Mouse (Mus musculus): ENCODE measurements at regions not wholly inside any gene's neighbourhood (a gene's known extent, or its start where the extent isn't known, plus 50 kb on each side); places are given as distances from the start of the nearest gene placed in this dataset.
"Not testable (repeated sequence)": the region's sequence is repeated elsewhere in the genome, so short reads cannot be mapped to it uniquely, and the experiment has no call there.

DNA sequence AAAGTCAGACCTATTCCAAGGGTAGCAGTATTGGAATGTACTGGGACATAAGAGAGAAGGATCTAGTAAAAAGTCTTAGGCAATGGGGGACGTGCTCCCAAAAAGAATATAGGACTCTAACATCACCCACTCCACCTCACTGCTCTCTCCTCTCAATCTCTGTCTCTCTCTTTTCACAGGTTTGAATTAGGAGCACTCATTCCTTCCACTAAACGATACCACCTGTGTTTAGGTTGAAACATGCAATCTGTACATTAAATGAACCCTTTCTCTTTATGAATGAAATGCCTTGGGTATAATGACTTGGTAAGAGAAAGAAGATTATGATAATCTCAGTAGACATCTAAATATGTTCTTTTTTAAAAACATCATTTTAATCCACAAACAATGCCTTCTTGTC, 129.4 kb downstream of the Zpld1 start:
- DNase-seq = no peak

DNA sequence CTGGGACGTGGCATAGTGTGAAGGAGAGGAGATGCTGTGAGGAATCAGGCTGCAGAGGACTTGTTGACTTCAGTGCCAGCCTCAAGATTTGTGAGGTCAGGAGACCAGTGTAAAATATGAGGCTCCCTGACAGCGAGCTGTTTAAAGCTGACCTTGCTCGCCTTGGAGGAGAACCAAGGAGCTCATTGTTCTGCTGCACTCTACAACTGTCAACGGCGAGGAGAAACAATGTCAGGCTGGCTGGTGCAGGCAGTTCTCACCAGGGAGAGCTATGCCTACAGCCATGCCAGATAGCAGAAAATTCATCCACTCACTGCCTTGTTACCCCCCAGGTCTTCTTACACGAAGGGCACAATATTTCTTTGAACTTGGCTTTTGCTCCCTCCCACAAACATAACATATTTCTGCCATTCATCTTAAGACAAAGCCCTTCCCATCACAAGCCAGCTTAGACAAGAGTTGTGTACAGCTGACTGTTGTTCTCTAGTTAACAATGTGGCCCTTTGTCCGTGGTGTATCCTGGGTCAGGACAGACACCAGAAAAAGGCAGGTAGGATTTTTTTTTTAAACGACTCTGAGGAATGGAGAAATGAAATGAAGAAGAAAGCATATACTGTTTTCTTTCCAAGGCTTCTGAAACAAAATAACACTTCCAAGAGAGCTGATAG, 131.5 kb downstream of the Zpld1 start:
- DNase-seq = no peak

DNA sequence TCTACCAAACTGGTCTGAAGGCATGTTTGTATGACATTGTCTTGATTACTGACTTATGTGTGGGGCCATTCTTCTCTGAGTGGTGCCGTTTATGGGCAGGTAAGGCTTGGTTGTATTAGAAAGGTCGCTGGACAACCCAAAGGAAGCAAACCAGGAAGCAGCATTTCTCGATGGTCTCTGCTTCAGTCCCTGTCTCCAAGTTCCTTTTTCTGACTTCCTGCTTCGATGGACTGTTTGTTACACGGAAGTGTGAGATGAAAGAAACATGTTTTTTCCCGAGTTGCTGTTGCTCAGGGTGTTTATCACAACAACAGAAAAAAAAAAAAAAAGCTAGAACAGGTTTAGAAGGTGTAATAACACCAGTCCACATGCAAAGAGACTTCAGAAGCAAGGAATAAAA, 134.9 kb downstream of the Zpld1 start:
- no peak for DNase-seq

DNA sequence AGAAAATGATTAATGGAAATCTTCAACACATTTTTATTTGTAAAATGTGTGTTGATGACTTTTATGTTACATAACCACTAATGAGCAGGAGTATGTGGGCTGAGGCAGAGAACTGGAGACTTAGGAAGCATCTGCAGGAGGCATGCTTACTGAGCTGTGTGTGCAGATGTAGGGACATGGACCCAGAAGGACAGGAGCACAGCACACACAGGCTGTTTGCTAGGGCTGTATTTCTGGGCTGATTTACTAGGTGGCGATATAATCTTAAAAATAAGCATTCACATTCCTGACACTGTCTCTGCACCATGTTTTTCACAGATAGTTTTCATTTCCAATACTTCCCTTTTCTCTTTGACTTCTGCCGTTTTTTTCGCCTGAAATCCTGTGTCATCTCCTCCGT, 146.1 kb downstream of the Zpld1 start:
- peak; percentile 14 for DNase-seq

DNA sequence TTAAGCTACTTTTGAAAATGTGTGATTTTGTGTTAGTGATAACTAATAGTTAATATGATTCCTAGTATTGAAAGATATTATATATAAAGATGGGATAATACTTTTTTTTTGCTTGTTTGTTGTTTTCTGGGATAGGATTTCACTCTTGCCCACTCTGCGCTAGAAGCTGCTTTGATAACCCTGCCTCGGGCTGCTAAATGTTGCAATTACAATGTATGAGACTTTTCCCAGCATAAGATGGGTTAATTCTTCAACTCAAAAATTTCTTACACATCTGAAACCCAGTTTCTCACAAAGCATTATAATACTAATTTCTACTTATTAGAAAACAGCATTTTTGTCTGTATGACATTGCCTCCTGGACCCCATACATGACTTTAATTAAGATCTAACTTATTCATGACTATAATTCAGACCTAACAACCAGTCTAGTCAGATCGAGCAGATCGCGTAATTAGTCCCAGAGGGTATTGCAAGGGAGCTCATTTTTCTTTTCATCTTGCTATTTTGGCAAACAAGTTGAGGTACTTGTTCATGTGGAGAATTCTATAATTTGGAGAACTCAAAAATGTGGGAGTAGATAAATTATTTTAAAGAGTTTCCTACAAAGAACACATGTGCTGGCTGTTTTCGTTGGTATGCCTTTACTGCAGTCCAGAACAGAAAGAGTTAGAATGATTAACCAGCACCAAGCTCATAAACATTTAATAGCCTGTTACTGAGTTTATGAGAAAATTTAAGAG, 155.2 kb downstream of the Zpld1 start:
- DNase-seq = no peak

DNA sequence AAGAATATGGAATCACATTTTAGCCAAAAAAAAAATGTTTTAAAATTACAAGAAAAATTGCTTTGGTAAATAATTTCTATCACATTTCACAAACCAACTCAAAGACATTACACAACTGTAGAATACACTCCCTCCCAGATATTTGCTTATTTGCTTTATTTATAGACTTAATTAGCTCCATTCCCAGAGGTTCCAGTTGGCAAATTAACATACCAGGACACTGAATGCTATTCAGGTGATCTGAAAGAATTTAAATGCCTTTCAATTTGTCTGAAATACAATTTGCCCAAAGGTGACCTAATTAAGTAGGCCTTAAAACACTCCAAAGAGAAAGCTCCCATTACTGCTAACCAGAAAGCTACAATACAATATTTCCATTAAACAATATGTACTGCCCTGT, 162.8 kb downstream of the Zpld1 start:
- no peak for DNase-seq

DNA sequence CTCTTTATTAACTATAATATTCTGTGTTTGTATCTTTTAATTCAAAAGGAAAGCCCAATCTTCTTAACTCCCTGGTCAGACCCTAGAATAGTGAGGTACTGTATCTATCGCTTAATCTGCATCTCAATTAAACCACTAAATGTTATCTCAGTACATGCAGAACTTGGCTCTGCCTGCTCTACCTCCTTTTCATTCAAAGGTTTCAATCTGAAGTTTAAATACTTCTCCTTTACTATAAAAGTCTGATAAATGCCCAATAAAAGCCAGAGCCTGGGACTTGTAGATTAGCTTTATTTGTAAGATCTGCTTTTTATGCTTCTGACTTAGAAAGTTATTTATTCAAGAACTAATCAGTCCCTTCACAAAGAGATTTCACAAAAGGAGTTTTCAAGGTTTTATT, 200.1 kb downstream of the Zpld1 start:
- DNase-seq = no peak

DNA sequence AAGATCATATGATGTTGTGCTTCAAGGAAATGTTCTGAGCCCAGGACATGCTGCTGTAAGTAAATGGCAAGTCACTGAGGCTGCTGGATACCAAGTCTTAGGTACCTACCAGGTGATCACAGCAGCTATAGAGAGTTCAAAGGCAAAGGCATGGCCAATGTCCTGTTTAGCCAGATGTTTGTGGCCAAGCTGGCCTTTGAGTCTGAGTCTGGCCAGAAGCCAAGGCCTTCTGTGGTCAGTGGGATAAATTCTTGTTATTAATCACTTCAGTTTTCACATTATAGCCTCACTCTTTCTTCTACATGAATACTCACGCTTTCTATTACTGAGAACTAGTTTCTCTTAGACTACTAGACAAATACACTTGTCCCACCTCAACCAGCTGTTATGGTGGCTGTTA, 210.3 kb downstream of the Zpld1 start:
- DNase-seq = no peak

DNA sequence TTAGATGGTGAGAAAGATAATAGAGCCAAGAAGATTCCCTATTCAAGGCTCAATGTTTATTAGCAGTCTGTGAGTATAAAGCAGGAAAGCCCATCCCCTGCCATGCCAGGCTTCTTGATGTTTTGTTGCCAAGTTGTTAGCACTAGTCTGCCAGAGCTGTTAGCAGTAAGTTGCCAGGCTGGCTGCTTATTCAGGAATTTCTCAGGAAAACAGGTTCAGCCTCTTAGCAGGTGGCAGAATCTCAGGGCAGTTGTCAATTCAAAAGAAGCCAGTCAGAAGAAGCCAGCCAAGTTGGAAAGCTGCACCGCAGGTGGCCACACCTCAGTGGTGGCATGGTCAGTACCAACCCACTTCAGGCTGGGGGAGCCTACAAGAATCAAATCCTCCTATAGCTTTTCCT, 221.6 kb downstream of the Zpld1 start:
- peak; percentile 5 for DNase-seq

DNA sequence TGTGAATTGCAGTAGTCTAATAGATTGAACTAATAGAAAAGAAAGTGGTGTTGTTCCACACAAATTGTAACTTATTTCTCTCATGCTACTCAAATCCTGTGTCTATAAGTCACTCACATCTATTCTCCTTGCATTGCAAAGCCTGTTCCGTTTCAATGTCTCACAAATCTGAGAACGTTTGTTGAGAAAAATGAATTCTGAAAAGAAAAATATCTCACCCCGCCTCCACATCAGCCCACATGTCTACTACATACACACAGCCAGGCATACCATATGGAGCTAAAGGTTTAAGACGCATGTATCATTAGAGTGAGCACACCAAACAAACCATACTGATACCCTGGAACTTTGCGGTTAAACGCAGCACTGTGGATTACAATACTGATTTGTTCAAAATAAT, 258.0 kb downstream of the Zpld1 start:
- peak; percentile 12 for DNase-seq

DNA sequence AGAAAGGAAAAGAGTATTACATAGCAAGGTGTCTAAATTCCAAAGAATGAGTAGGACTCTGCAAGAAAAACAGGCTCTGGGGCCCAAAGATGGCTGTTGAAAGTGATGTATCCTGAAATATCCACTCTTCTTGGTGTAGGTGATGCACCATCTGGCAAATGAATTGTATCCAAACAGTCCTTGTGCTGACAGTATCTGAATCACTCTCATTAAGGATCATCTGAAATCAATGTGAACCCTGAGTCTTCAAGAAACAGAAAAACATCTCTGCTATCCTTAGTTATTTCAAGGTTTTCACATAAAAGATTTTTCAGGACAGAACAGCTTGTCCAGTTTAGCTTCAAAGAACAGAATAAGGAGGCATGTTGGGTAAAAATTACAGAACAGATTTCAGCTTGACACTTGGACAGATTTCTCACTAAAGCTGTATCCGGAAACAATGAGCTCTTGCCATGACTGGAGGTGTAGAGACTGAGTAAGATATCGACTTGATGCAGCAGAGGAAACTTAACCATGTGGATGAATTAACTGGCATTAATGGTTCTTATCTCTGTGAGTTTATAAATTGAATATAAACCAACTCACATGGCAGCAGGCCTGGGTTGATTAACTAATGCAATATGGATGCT, 296.0 kb downstream of the Zpld1 start:
- peak; percentile 27 for DNase-seq

DNA sequence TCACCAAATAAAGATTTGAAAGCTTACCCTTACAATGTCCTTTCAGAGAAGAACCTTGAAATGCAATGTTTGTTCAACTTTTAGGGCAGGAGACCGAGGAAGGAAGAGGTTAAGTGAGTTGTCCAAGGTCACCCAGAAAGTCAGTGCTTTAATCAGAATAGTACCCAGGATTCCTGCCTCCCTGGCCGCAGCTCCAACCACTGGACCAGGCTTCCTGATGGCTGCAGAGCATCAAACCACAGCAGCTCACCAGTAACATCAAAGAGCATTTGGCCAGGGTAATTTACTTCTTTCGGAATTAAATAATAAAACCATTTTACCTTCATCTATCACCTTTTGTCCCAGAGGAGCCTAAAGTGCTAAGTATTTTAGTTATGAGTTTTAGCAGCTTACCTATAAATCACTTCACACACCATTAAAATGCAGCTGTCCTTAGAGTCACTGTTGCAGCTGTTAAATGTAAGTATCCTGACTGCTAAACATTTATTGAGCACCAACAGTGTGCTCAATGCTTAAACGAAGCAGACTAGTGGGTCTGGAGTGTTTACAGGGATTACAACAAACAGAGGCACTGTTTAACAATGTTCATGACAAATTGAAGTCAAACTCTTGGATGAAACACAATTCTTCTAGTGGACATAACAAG, 306.1 kb downstream of the Zpld1 start:
- no peak for DNase-seq

DNA sequence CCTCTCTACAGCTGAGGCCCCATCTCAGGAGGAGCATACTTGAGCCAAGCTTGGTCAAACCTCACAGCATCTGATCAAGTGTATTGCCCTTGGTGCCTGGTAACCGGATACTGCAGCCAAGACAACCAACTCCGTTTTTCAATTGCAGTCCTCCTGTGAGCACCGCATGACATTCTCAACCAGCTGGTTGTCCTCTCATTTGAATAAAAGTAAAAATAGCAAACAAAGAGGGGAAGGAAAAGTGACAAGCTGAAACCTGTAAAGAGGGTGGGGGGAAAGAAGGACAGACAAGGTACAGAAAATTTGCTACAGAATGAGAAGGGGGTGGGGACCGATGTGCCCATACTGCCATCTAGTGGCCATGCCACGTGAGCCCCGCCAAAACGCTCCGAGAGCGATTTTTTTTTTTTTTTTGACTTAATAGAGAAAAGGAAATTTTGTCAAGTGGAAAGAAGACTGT, 314.0 kb downstream of the Zpld1 start:
- DNase-seq = peak; percentile 62

DNA sequence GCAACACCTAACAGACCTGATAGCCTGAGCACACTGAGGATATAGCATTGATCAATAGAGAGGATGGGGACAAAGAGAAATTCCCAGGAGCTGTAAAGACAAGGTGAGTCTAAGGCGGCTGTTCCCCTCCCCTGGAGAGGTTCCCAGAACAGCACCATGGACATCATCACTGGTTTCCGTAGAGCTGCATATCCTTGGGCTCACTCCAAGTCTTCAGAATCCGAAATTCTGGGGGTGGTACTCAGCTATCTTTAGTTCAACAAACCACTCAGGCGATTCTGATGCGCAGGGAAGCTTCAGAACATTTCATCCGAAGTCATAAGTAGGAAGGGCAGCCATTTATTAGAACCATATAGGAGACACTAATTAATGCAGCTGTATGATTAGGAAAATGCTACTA, 327.4 kb downstream of the Zpld1 start:
- peak; percentile 18 for DNase-seq

DNA sequence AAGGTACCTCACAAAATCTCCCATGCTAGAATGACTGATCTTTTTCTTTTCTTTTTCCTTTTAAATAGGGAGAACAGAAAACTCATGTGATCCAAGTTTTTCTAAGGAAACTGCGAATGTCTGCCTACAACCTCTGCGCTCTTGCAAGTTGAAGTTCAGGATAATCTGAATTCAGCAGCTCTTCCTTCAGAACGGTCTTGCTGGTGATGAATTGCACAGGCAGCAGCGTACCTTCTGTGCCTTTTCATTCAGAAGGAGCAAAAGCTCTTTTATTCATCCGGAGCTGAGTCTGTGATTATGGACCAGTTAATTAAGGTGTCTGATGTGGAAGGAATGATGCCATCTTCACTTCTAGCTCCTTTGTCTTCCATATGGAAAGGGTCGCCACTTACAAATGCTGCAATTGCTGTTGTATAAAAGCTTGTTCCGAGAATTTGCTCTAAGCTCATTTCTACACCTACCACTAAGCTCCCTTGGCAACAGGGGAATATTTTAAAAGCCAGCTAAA, 353.9 kb downstream of the Zpld1 start:
- DNase-seq = peak; percentile 22

DNA sequence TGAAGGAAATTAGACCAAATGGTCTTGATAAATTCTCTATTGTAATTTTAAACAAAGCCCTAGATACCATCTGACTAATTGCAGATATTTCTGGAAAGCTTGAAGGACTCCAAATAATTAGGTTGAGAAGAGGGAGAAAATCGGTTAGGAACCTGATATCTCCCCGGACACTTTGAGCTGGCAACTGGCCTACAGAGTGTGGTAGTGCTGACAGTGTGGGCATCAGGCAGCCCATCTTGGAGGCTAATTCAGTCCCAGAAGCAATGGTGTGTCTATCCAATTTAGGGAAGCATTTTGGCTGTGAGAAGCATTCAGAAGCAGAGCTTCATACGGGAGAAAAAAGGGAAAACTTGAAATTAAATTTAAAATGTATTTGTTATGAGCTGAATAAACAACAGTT, 369.5 kb downstream of the Zpld1 start:
- DNase-seq = no peak

DNA sequence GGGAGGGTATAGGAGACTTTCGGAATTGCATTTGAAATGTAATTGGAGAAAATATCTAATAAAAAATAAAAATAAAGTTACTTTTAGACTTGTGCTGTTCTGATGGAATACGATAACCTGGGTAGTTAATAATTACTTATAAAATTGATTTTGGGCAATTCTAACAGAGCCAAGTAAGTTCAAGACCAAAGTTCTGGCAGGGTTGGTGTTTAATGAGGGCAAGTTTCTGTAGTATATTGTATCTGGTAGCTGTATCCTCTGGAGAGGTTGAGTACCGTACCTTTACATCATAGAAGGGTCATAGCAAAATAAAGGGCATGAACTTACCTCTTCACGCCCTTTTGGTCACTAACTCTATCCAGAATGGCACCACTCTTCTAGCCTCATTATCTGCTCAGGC, 394.9 kb downstream of the Zpld1 start:
- DNase-seq = no peak

DNA sequence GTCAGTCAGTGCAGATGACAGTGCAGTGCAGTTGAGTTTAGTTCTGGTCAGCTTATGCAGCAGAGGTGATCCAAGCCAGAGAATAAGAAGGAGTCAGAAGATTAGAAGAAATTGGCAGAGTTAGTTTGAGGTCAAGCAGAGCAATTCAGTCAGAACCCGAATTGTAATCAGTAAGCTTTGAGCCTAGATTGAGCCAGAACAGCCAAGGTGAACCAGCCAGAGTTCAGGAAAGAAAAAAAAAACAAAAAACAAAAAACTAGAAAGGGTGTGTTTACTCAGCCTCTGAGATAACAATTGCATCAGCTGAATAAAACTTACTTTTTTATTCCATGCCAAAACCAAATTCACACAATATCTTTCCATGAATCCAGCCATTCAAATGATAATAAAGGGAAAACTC, 396.3 kb downstream of the Zpld1 start:
- no peak for DNase-seq

DNA sequence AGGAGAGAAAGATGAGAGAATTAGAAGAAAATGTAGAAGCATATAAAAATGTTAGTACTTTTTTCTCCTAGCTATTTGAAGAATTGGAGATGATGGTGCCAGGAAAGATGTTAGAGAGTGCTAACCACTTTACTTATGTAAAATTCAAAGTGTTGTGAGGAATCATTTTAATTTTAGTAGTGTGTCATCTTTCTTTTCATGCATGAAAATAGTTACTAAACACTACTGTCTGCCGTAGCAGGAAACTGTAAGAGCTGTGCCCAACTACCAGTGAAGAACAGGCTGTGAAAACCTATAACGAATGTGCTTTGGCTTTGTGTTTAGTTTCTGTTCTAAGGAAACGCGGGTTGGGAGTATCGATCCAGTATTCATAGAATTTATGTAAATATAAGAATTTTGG, 403.1 kb downstream of the Zpld1 start:
- no peak for DNase-seq

DNA sequence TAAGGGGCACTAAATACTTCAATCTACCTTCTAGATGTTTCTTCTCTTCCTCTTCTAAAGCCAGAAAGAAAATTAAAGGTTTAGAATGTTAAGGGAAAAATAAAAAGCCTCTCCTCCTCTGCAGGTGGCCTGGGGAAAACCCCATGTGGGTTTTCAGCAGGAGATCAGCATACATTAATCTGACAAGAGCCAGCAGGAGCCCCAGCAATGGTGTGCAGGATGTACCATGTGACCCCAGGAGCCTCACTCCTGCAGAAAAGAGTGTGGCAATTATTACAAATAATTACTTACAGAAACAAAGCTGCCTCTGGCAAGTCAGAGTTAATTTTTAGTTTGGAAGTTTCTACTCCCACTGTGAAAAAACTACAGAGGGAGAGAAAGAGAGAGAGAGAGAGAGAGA, 440.4 kb downstream of the Zpld1 start:
- no peak for DNase-seq

DNA sequence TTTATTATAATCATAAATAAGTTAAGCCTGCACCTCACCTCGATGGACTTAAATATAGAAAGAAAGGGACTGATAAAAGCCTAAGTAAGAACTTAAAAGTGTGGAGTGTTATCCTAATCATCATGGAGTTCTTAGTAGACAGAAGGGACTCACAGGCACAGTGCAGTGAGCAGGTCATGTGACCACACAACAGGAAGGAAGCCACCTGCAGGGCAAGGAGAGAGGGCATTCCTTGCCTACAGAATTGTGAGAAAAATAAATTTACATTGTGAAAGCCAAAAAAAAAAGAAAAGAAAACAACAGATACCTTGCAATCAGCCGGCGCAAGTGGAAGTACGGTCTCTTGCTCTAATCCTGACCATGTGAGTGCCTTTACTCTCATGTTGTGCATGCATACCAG, 454.8 kb downstream of the Zpld1 start:
- not testable (repeated sequence) for DNase-seq

All from right cerebral cortex, postnatal 25 days (tissue).